In genomic region chr2:167356885-167357284, GRCm38 (mm10) we compare ENCODE assay signal across 32 mouse cellular contexts. TPM values are rescaled to one million over a fixed set of nuclear protein-coding genes. Genes with fewer than 3 reads are reported as not detected.
DNase-seq lines count a peak whose midpoint lies in the region; ATAC-seq and TF ChIP-seq lines count a peak whose summit lies in the region.
"Had no signal": no experiment of that assay in that cellular context is flagged by ENCODE, and none has a peak within 500 bp of the region (broad histone marks: within the 10 kb centered on the region; RNA-seq: fewer than 3 reads in every experiment).

No protein-coding gene starts in this region.

- H3K79me2 ChIP-seq in myocyte (ENCODE audit: control insufficient read depth, insufficient read depth): no peaks in the 10 kb centered on the region

- peaks cover 6% of the 10 kb centered on the region; the same call in 1 of the 2 replicates for H3K4me1 ChIP-seq in limb, embryonic 13.5 days
- H3K4me1 ChIP-seq in limb, embryonic 10.5 days: peaks cover 16% of the 10 kb centered on the region; the same call in 1 of the 2 replicates
- H3K4me1 ChIP-seq: limb, embryonic 15.5 days; neural tube, embryonic 13.5 days had no signal

- intact Hi-C loops in left cerebral cortex, postnatal 4 days (cut with DNase I): no loop called here

- H3K4me2 ChIP-seq in limb, embryonic 13.5 days (replicated peaks): no peak overlapping the region
- H3K4me2 ChIP-seq in myocyte (ENCODE audit: low read depth): no peak overlapping the region
- H3K4me2 ChIP-seq: embryonic facial prominence, embryonic 13.5 days; forebrain, embryonic 12.5 days; hindbrain, embryonic 14.5 days; limb, embryonic 15.5 days; liver, embryonic 15.5 days; neural tube, embryonic 13.5 days had no signal

- H3K27me3 ChIP-seq in limb, embryonic 13.5 days: no peaks in the 10 kb centered on the region; the same call in 1 of the 2 replicates
- H3K27me3 ChIP-seq in limb, embryonic 10.5 days (ENCODE audit: low read depth, poor library complexity, severe bottlenecking): no peaks in the 10 kb centered on the region
- H3K27me3 ChIP-seq in myocyte (ENCODE audit: control insufficient read depth, insufficient read depth, insufficient read length): no peaks in the 10 kb centered on the region
- H3K27me3 ChIP-seq: embryonic facial prominence, embryonic 13.5 days; forebrain, embryonic 12.5 days; limb, embryonic 15.5 days; neural tube, embryonic 13.5 days had no signal

- no peak overlapping the region for H3ac ChIP-seq in myocyte (ENCODE audit: control insufficient read depth, insufficient read length)

- no peak overlapping the region for H3K4me3 ChIP-seq in limb, embryonic 13.5 days
- H3K4me3 ChIP-seq in limb, embryonic 10.5 days: no peak overlapping the region
- H3K4me3 ChIP-seq in myocyte: no peak overlapping the region
- H3K4me3 ChIP-seq: embryonic facial prominence, embryonic 13.5 days; forebrain, embryonic 12.5 days; heart, embryonic 10.5 days; limb, embryonic 15.5 days; liver, embryonic 15.5 days; neural tube, embryonic 13.5 days had no signal

- H3K9me3 ChIP-seq in limb, embryonic 13.5 days: no peaks in the 10 kb centered on the region
- no peaks in the 10 kb centered on the region for H3K9me3 ChIP-seq in limb, embryonic 10.5 days (replicated peaks)
- H3K9me3 ChIP-seq: embryonic facial prominence, embryonic 13.5 days; forebrain, embryonic 12.5 days; heart, embryonic 10.5 days; limb, embryonic 15.5 days; liver, embryonic 15.5 days; neural tube, embryonic 13.5 days had no signal

- no peak overlapping the region for H3K27ac ChIP-seq in limb, embryonic 13.5 days
- H3K27ac ChIP-seq in limb, embryonic 10.5 days: no peak overlapping the region
- H3K27ac ChIP-seq: embryonic facial prominence, embryonic 13.5 days; forebrain, embryonic 12.5 days; heart, embryonic 10.5 days; hindbrain, embryonic 14.5 days; limb, embryonic 15.5 days; liver, embryonic 15.5 days; neural tube, embryonic 13.5 days; stomach, postnatal 0 days had no signal

- no peak for DNase-seq in limb, embryonic 10.5 days (ENCODE audit: low spot score)
- DNase-seq in B cell, adult 2 months: peak; percentile 50 to 56
- no peak for DNase-seq in left cerebral cortex, postnatal 4 days
- no peak for DNase-seq in layer of hippocampus, postnatal 10 days (ENCODE audit: low spot score in 2 of 2)
- DNase-seq: adrenal gland, adult 8-10 months; cerebellum, adult 11 months; cerebellum, adult 9-10 months; cerebellum, postnatal 36 days; embryo, embryonic 11 days; forebrain, postnatal 0 days; gastrocnemius, postnatal 10 days; heart, adult 11 months; kidney, adult 9 months; kidney, postnatal 10 days; layer of hippocampus, adult 9-11 months; lung, postnatal 36 days; thymus, adult 18-20 months; thymus, postnatal 25 days had no signal

- ATAC-seq in limb, embryonic 13.5 days (ENCODE audit: low FRiP score, low read depth): peak; percentile 32; the same call in 1 of the 2 replicates
- peak; percentile 34 for ATAC-seq in common myeloid progenitor, adult 5-6 weeks (replicated peaks; ENCODE audit: low read depth, poor library complexity, severe bottlenecking)
- no peak for ATAC-seq in monocyte, adult 5-6 weeks (replicated peaks; ENCODE audit: insufficient number of reproducible peaks, low FRiP score, low TSS enrichment, poor library complexity, severe bottlenecking)
- ATAC-seq: forebrain, postnatal 0 days; intestine, postnatal 0 days; midbrain, embryonic 16.5 days had no signal

- H3K36me3 ChIP-seq in limb, embryonic 13.5 days: no peaks in the 10 kb centered on the region
- H3K36me3 ChIP-seq in limb, embryonic 10.5 days: no peaks in the 10 kb centered on the region
- H3K36me3 ChIP-seq in myocyte (ENCODE audit: control insufficient read depth, insufficient read depth): no peaks in the 10 kb centered on the region
- H3K36me3 ChIP-seq: embryonic facial prominence, embryonic 13.5 days; forebrain, embryonic 12.5 days; heart, embryonic 10.5 days; limb, embryonic 15.5 days; liver, embryonic 15.5 days; neural tube, embryonic 13.5 days had no signal

- TF ChIP-seq POLR2A in myocyte (IDR thresholded peaks at IDR 0.05; ENCODE audit: insufficient read length, low read depth): no peak

- no peak overlapping the region for H3K9ac ChIP-seq in limb, embryonic 13.5 days
- H3K9ac ChIP-seq: embryonic facial prominence, embryonic 13.5 days; forebrain, embryonic 12.5 days; forebrain, postnatal 0 days; hindbrain, embryonic 14.5 days; limb, embryonic 15.5 days; liver, embryonic 15.5 days; neural tube, embryonic 13.5 days had no signal

TF ChIP-seq in myocyte, 11 proteins besides CTCF, POLR2A, EP300 and RAD21:
- TF ChIP-seq MYOG (IDR thresholded peaks at IDR 0.05; ENCODE audit: control insufficient read depth in 1 of 3, insufficient read depth in 1 of 3, insufficient read length in 2 of 3, low read depth in 2 of 3) (peak; percentile 16 to 78 (median 60)), REST (IDR thresholded peaks at IDR 0.05; ENCODE audit: insufficient read depth, insufficient read length) (no peak), MAX (IDR thresholded peaks at IDR 0.05; ENCODE audit: low read depth) (no peak), MYOD1 (IDR thresholded peaks at IDR 0.05; ENCODE audit: control insufficient read depth in 1 of 3, insufficient read length in 2 of 3, low read depth in 2 of 3) (peak in 2 of 3 experiments; percentile 38 to 76), E2F4 (IDR thresholded peaks at IDR 0.05; ENCODE audit: insufficient read depth) (no peak), USF1 (IDR thresholded peaks at IDR 0.05; ENCODE audit: low read depth) (no peak), TCF3 (IDR thresholded peaks at IDR 0.05; ENCODE audit: insufficient read length, low read depth) (peak; percentile 24)
TF ChIP-seq in myocyte: peak in this region for 3.

RNA-seq across cellular contexts. Expression of gene B4galt5, which starts 7.9 kb away (rescaled TPM):
- 10.1 and 13.9 TPM in 2 replicates for polyA plus RNA-seq in limb, embryonic 13.5 days (2015; fragmentation: Nextera tagmentation; extraction: Ambion mirVana)
- 10.3 and 11.3 TPM in 2 replicates for polyA plus RNA-seq in limb, embryonic 10.5 days (2016; fragmentation: Nextera tagmentation; extraction: Ambion mirVana)
- 1.7 and 5.8 TPM in 2 replicates for total RNA-seq in common myeloid progenitor, adult 5-6 weeks (2017)
- 70.0 TPM for polyA plus RNA-seq in myocyte (2012; fragmentation: generic; extraction: Trizol)
- total RNA-seq in left cerebral cortex, postnatal 4 days (2021): 10 to 100 TPM; 77.2 to 80.4 TPM
- 10 to 100 TPM; 72.7 to 76.9 TPM for total RNA-seq in layer of hippocampus, postnatal 10 days (2021)
- 107 to 198 TPM (median 140 TPM) in 3 replicates for total RNA-seq in monocyte, adult 5-6 weeks (2017)

Comparison
In these comparisons a context has a peak if more than half of its experiments do, and no peak if none do; other contexts are left out.
1. DNase-seq: peak in B cell, adult 2 months (2 of 2); none in limb, embryonic 10.5 days (single experiment), left cerebral cortex, postnatal 4 days (single experiment) and layer of hippocampus, postnatal 10 days (0 of 2).
2. RNA of gene B4galt5, which starts 7.9 kb away (total RNA-seq): 107 to 198 TPM in monocyte, adult 5-6 weeks, 77.2 to 80.4 TPM in left cerebral cortex, postnatal 4 days and 72.7 to 76.9 TPM in layer of hippocampus, postnatal 10 days; 1.7 to 5.8 TPM in common myeloid progenitor, adult 5-6 weeks; every median in the first group is over 10 times any median in the second.